Mouse (Mus musculus): Measurements from ENCODE around the gene Nr1h3. TPM values are rescaled to one million over a fixed set of nuclear protein-coding genes. Genes with fewer than 3 reads are reported as not detected.

The Nr1h3 gene
- polyA plus RNA-seq, 1 experiment, result 97.4 TPM

DNA sequence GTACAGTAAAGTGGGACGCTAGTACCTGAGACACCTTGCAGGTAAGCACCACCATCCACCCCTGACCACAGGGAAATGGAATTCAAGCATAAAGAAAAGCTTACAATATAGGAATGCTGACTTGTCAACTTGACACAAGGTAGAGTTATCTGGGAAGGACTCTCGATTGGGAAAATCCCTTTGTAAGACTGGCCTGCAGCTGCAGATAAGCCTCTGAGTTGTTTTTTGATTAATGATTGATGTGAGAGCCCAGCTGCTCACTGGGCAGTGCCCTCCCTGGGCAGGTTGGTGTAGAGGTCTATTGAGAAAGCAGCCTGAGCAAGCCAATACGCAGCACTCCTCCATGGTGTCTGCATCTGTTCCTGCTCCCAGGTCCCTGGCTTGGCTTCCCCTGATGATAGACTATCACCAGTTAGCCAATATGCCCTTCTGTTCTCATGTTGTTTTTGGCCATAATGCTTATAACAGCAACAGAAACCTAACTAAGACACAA is 49.7 kb downstream of the Nr1h3 start:
- WGBS, result 62% methylated on average over 3 of the region's 3 CpGs
- Histone ChIP-seq H3K4me1 (ENCODE audit: control insufficient read depth, insufficient read depth, low read length) (no peaks in the 10 kb centered on the region), H3K4me3 (replicated peaks; ENCODE audit: extremely low read depth, low read depth, low read length) (no peak overlapping the region)
- TF ChIP-seq POLR2A (IDR thresholded peaks at IDR 0.05; ENCODE audit: borderline replicate concordance, extremely low read depth, low read depth, low read length) (no peak), CTCF (IDR thresholded peaks at IDR 0.05; ENCODE audit: insufficient read depth, low read length) (no peak)
- no peak for DNase-seq

DNA sequence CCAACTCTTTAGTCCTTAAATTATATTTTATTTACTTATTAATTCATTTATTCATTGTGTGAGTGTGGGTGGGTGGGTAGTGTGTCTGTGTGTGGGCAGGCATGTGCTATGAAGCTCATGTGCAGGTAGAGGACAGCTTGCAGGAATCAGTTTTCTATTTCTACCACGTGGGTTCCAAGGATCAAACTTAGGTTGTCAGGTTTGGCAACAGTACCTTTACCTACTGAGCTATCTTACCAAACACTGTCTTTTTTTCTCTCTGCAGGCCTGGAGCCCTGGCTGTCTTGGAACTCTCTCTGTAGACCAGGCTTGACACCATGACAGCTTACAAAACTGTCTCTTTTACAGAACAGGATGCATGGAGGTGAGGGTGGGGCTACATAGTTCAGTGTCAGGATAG is 51.3 kb downstream of the Nr1h3 start:
- 66% methylated on average over 1 of the region's 1 CpGs for WGBS
- TF ChIP-seq POLR2A (IDR thresholded peaks at IDR 0.05; ENCODE audit: borderline replicate concordance, extremely low read depth, low read depth, low read length) (no peak), CTCF (IDR thresholded peaks at IDR 0.05; ENCODE audit: insufficient read depth, low read length) (no peak)
- H3K4me1 ChIP-seq (ENCODE audit: control insufficient read depth, insufficient read depth, low read length), result no peaks in the 10 kb centered on the region
- DNase-seq, result no peak
- H3K4me3 ChIP-seq (replicated peaks; ENCODE audit: extremely low read depth, low read depth, low read length), result no peak overlapping the region

DNA sequence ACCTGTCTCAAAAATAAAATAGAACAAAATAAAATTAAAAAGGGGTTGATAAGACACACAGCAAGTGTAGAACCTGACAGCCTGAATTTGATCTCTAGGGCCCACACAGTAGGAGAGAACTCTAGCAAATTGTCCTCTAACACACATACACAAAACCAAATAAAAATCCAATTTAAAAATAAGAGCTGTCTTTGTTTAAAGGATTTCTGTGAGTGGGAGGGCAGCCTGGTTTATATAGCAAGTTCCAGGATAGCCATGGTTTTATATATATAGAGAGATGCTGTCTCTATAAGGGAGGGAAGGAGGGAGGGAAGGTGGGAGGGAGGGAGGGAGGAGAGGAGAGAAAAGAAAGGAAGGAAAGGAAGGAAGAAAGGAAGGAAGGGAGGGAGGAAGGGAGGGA is 54.5 kb downstream of the Nr1h3 start:
- no peak for DNase-seq
- TF ChIP-seq CTCF (IDR thresholded peaks at IDR 0.05; ENCODE audit: insufficient read depth, low read length) (no peak), POLR2A (IDR thresholded peaks at IDR 0.05; ENCODE audit: borderline replicate concordance, extremely low read depth, low read depth, low read length) (no peak)
- no peak overlapping the region for H3K4me3 ChIP-seq (replicated peaks; ENCODE audit: extremely low read depth, low read depth, low read length)
- no peaks in the 10 kb centered on the region for H3K4me1 ChIP-seq (ENCODE audit: control insufficient read depth, insufficient read depth, low read length)

DNA sequence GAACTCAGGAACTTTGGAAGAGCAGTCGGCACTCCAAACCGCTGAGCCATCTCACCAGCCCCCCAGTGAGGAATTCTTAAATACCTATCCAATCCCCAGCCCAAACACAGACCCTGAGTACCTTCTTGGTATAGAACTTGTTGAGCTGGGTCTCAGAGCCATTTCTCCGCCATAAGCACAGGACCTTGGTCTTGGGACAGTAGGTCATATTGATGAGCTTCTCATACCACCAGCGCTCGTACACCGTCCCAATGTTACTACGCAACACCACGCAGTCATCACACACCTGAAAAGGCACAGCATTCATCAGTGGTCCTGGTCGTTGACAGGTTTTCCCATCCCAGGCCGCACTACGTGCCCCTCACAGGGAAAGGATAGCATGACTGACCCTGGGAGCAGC is 59.2 kb downstream of the Nr1h3 start:
- no peak for TF ChIP-seq POLR2A (IDR thresholded peaks at IDR 0.05; ENCODE audit: borderline replicate concordance, extremely low read depth, low read depth, low read length)
- no peak for TF ChIP-seq CTCF (IDR thresholded peaks at IDR 0.05; ENCODE audit: insufficient read depth, low read length)
- WGBS, result 96% methylated on average over 11 of the region's 11 CpGs
- H3K4me1 ChIP-seq (ENCODE audit: control insufficient read depth, insufficient read depth, low read length), result no peaks in the 10 kb centered on the region

DNA sequence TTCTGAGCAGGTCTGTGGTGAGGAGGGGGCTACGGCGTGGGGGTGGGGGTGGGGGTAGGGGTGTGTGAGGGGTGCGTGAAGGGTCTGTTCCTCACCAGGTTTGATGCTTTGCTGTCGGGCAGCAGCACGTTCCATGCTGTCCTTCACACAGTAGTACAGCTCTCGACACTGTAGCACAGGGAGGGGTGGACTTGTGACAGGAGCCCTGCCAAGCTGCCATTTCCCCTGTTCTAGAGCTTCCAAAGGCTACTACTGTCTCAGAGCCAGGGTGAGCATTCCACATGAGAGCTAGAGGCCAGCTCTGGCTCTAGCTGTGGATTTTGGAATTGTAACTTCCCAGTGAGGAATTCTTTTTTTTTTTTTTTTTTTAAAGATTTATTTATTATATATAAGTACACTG is 59.7 kb downstream of the Nr1h3 start:
- no peak for TF ChIP-seq CTCF (IDR thresholded peaks at IDR 0.05; ENCODE audit: insufficient read depth, low read length)
- no peak for TF ChIP-seq POLR2A (IDR thresholded peaks at IDR 0.05; ENCODE audit: borderline replicate concordance, extremely low read depth, low read depth, low read length)
- 78% methylated on average over 6 of the region's 6 CpGs for WGBS
- Histone ChIP-seq H3K4me3 (replicated peaks; ENCODE audit: extremely low read depth, low read depth, low read length) (no peak overlapping the region), H3K4me1 (ENCODE audit: control insufficient read depth, insufficient read depth, low read length) (no peaks in the 10 kb centered on the region)
- DNase-seq, result no peak

More for the DNA sequence above, 59.2 kb downstream of the Nr1h3 start:
- no peak overlapping the region for H3K4me3 ChIP-seq (replicated peaks; ENCODE audit: extremely low read depth, low read depth, low read length)
- DNase-seq, result no peak

DNA sequence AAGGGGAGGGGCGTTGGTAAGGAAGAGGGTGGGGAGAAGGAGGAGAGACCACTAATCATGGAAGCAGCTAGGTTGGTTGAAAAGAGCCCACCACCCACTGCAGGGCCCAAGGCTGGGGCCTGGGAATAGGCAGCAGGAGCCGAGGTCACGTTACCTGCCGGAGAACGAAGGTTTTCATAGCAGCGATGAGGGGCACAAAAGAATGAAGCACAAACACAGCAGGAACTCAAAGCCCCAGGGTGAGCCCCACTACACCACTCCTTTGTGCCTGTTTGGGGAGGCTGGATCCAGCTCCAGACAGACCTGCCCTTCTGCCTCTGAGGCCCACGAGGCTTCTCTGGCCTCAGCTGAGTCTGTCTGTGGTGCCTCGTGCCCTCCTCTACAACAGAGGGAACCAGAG is 62.9 kb downstream of the Nr1h3 start:
- Histone ChIP-seq H3K4me1 (ENCODE audit: control insufficient read depth, insufficient read depth, low read length) (no peaks in the 10 kb centered on the region), H3K4me3 (replicated peaks; ENCODE audit: extremely low read depth, low read depth, low read length) (no peak overlapping the region)
- whole genome bisulfite sequencing, result 84% methylated on average over 8 of the region's 8 CpGs
- DNase-seq, result no peak
- TF ChIP-seq POLR2A (IDR thresholded peaks at IDR 0.05; ENCODE audit: borderline replicate concordance, extremely low read depth, low read depth, low read length) (no peak), CTCF (IDR thresholded peaks at IDR 0.05; ENCODE audit: insufficient read depth, low read length) (no peak)

DNA sequence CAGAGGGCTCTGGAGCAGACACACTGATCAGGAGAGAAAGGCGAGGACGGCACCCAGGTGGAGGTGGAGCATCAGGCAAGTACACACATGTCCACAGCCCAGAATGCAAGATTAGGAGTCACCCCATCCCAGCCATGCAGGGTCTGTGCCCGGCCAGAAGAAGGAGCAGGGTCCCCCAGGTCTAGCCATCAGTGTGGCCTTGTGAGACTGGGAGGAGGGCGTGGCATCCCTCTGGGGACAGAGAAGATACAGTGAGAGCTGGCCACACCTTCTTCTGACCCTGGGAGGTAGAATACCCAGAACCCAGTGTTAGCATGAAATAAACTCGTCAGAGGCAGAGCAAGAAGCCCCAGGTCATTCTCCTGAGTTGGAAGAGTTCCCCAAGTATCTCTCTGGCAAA is 63.3 kb downstream of the Nr1h3 start:
- Histone ChIP-seq H3K4me1 (ENCODE audit: control insufficient read depth, insufficient read depth, low read length) (no peaks in the 10 kb centered on the region), H3K4me3 (replicated peaks; ENCODE audit: extremely low read depth, low read depth, low read length) (no peak overlapping the region)
- 73% methylated on average over 5 of the region's 5 CpGs for WGBS
- no peak for DNase-seq
- no peak for TF ChIP-seq POLR2A (IDR thresholded peaks at IDR 0.05; ENCODE audit: borderline replicate concordance, extremely low read depth, low read depth, low read length)

DNA sequence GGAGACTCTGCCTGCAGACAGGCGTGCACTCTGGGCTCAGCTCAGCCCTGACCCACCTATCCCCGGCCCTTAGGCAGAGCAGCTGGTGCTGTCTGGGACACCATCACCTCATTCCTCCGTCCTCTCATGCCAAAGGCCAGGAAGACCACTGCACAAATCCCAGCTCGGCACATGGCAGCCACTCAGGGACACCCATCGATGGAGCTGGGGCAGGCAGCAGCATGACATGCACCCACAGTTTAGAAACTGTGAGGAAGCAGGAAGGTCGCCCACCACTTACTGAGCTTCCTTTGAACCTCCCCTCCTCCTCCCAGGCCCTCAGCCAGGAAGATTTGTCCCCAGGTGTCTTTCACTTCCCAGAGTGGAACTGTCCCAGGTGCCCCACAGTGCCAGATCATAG is 65.2 kb downstream of the Nr1h3 start:
- Histone ChIP-seq H3K4me3 (replicated peaks; ENCODE audit: extremely low read depth, low read depth, low read length) (no peak overlapping the region), H3K4me1 (ENCODE audit: control insufficient read depth, insufficient read depth, low read length) (no peaks in the 10 kb centered on the region)
- no peak for DNase-seq
- no peak for TF ChIP-seq POLR2A (IDR thresholded peaks at IDR 0.05; ENCODE audit: borderline replicate concordance, extremely low read depth, low read depth, low read length)
- no peak for TF ChIP-seq CTCF (IDR thresholded peaks at IDR 0.05; ENCODE audit: insufficient read depth, low read length)
- 77% methylated on average over 6 of the region's 6 CpGs for WGBS

DNA sequence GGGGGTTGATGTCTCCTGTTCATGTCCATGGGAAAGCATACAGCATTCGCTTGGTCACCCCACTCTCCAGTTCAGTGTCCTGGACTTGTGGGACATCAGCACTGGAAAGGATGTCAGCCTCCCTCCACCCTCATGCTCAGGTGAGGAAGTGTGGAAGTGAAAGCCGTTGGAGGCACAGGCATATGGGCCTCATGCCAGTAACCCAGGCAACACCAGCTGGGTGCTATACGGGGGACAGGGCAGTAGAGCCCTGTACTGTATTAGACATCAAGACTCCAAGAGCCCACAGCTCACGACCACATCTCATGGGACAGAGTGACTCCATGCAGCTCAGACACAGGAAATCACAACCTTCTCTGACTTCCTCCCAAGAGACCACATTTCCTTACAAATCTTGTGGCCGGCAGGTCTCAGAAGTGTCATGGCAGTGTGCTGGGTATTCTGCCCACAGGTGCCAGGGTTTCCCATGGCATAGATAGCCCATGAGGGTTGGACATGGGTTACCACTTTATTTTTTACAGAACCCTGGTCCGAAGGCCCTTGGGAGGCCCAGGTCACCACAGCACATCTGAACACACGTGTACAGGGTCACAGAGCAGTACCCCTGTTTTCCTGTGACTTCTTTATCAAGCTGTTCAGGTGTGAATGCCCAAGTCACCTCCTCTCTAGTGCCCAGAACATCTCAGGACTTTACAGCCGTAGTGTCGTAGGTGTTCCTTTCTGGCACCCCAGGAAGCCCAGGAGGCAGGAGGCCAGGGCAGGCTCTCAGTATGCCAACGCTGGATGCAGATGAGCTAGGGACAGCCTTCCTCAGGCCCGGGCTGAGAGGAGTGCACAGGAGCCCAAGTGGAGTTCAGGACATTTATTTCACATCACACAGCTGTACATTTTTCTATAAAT is 65.9 kb downstream of the Nr1h3 start:
- H3K4me1 ChIP-seq (ENCODE audit: control insufficient read depth, insufficient read depth, low read length), result no peaks in the 10 kb centered on the region
- WGBS, result 61% methylated on average over 11 of the region's 11 CpGs
- TF ChIP-seq POLR2A (IDR thresholded peaks at IDR 0.05; ENCODE audit: borderline replicate concordance, extremely low read depth, low read depth, low read length) (no peak), CTCF (IDR thresholded peaks at IDR 0.05; ENCODE audit: insufficient read depth, low read length) (no peak)
- DNase-seq, result no peak
- no peak overlapping the region for H3K4me3 ChIP-seq (replicated peaks; ENCODE audit: extremely low read depth, low read depth, low read length)

Other genes with a start within 250 kb of the Nr1h3 start
- gene Rapsn, start 167.2 kb downstream of the Nr1h3 start, polyA plus RNA-seq (2012; rRNA removed), result 2.6 and 4.7 TPM in 2 replicates
- 51.7 and 76.9 TPM in 2 replicates for gene Psmc3, start 148.8 kb downstream of the Nr1h3 start, polyA plus RNA-seq (2012; rRNA removed)
- gene Slc39a13, start 132.4 kb downstream of the Nr1h3 start, polyA plus RNA-seq (2012; rRNA removed), result 88.2 and 101 TPM in 2 replicates
- 65.7 and 70.7 TPM in 2 replicates for gene Spi1, start 120.4 kb downstream of the Nr1h3 start, polyA plus RNA-seq (2012; rRNA removed)
- gene Mybpc3, start 84.7 kb downstream of the Nr1h3 start, polyA plus RNA-seq (2012; rRNA removed), result 7.0 and 11.2 TPM in 2 replicates
- 21.7 and 31.3 TPM in 2 replicates for gene Madd, start 19.0 kb downstream of the Nr1h3 start, polyA plus RNA-seq (2012; rRNA removed)
- 20.7 and 25.0 TPM in 2 replicates for gene Acp2, start 51 bp upstream of the Nr1h3 start, polyA plus RNA-seq (2012; rRNA removed)
- 11.8 and 13.9 TPM in 2 replicates for gene Ddb2, start 34.1 kb upstream of the Nr1h3 start, polyA plus RNA-seq (2012; rRNA removed)
- 27.7 and 55.1 TPM in 2 replicates for gene Pacsin3, start 53.1 kb upstream of the Nr1h3 start, polyA plus RNA-seq (2012; rRNA removed)
- gene Arfgap2, start 62.1 kb upstream of the Nr1h3 start, polyA plus RNA-seq (2012; rRNA removed), result 29.1 and 44.4 TPM in 2 replicates
- gene 1110051M20Rik, start 241.9 kb upstream of the Nr1h3 start, polyA plus RNA-seq (2012; rRNA removed), result 19.2 and 27.0 TPM in 2 replicates

All from lung, adult 2 months (tissue).